Mouse (Mus musculus): ENCODE measurements around the gene Epor.
A peak's percentile ranks its signal among the peaks of the same experiment; 100 is the strongest.

The Epor gene

GRCm38 (mm10) chr9:21968883-21969282, 5.6 kb upstream of the Epor start:
- DNase-seq (ENCODE audit: low spot score in 2 of 2), result no peak

GRCm38 (mm10) chr9:21962416-21963059, 768 bp downstream of the Epor start:
- DNase-seq (ENCODE audit: low spot score in 2 of 2), result peak; percentile 79 to 89

DNA sequence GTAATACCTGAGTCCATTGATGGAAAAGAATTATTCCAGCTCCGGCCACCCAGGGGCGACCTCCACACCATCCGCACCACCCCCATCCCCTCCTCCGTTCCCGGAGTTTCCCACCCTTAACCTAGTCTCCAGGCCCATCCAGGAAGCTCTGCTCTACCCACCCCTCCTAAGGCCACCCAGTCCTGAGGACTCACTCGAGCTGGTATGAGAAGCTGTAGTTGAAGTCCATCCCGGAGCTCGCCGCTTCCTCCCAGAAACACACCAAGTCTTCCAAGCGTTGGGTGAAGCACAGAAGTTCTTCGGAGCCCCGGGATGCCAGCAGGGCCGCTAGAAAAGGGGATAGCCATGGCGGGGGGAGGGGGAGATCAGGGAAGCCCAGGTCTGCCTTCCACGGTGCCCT, 1.3 kb downstream of the Epor start:
- no peak for DNase-seq (ENCODE audit: low spot score in 2 of 2)

DNA sequence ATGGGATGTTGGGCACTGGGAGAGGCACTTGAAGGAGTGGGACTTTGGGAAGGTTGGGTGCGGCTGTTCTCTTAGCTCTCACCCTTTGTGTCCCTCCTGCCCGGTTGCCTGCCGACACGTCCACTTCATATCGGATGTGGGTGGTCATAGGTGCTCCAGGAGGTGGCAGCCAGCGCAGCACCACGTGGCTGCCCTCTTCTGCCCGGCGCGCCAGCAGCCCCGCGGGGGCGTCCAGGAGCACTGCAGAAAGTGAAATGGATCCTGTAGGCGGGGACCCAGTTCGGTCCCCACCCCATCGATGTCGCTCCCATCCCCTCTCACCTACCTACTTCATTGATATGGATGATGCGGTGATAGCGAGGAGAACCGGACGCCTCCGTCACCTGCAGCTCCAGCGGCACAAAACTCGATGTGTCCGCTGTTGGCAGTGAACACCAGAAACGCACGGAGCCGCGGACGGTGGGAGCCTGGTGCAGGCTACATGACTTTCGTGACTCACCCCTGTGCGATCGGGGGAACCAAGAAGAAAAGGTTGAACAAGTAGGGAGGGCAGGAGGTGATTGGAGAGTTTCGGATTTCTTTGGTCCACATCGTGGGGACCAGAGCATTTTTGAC, 1.8 kb downstream of the Epor start:
- DNase-seq (ENCODE audit: low spot score in 2 of 2), result no peak

DNA sequence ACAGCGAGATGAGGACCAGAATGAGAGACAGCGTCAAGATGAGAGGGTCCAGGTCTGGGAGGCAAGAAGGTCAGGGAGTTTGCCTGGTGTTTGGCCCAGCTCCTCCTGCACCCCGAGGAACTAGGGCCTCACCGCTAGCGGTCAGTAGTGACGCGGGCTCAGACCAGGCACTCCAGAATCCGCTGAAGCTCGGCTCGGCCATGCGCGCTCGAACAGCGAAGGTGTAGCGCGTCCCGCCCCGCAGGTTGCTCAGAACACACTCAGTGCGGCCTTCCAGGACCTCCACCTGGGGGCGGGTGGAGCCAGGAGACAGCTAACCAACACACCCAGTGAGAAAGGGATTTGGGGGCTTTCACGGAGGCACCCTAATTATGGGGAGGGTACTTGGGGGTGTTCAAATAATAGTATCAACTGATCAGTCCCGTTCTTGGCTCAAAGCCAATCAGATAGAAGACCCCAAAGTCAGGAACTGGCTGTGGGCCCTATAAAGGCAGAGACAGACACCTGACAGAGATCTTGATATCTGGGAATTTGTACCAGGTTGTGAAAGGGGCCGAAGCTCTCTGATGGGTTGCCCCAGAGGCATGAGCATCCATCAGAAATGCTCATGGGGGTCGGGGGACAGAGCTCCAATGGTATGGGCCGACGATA, 2.6 kb downstream of the Epor start:
- no peak for DNase-seq (ENCODE audit: low spot score in 2 of 2)

GRCm38 (mm10) chr9:21960135-21960534, 3.2 kb downstream of the Epor start:
- no peak for DNase-seq (ENCODE audit: low spot score in 2 of 2)

GRCm38 (mm10) chr9:21959244-21959643, 4.1 kb downstream of the Epor start:
- no peak for DNase-seq (ENCODE audit: low spot score in 2 of 2)

DNA sequence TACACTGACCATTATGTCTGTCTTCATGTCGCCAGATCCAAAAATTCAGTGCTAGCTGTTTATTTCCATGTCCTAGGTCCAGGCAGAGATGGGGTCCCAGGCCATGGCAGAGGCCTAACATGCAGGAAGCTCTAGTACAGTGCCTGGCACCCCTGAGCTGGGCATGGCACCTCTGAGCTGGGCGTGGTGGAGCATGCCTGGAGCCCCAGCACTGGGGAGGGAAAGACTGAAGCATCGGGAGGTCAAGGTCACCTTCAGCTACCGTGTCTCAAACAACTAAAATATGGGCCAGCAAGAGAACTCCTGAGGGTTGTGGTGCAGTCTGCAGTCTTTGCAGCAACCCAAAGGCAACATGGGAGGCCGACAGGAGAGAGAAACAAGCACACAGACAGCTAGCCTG, 4.9 kb downstream of the Epor start:
- peak in 1 of 2 experiments; percentile 32 for DNase-seq (ENCODE audit: low spot score in 2 of 2)

DNA sequence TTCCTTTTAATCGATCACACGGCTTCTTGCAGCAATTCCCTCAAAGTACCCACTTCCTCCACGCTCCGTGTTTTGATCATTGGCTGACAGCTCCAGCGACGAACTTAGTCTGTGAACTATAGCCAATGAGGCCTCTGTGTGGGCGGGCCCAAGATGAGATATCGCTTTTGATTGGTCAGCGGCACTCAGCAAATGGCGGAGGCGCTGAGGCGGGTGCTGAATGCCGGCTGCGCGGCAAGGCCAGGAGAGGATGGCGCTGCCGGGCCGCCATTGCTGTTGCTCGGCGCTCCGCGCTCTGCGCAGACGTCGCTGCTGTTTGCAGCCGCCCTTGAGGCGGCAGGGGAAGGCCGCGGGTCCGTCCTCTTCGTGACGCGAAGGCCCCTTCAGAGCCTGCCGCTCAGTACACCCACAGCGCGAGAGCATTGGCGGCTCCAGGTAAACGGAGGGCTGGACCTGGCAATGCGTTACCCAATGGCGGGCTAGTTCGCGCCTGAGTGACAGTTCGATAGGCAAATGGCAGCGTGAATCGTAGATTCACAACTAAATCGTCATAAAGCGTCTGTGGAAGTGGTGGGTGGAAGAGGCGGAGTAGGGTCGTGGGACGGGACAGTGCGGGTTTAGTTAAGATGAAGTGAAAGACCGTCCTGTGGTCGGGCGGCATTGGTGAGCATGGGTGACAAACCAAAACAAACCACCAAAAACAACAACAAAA, 7.6 kb downstream of the Epor start, which contains the start of gene Swsap1:
Gene Swsap1, plus strand, starts transcription at position 186 of the 712 bp plus-strand sequence.
- peak; percentile 98 for DNase-seq (ENCODE audit: low spot score in 2 of 2)

- no peak for DNase-seq (ENCODE audit: low spot score in 2 of 2)
Measured at GRCm38 (mm10) chr9:21955225-21955569, 8.1 kb downstream of the Epor start.

DNA sequence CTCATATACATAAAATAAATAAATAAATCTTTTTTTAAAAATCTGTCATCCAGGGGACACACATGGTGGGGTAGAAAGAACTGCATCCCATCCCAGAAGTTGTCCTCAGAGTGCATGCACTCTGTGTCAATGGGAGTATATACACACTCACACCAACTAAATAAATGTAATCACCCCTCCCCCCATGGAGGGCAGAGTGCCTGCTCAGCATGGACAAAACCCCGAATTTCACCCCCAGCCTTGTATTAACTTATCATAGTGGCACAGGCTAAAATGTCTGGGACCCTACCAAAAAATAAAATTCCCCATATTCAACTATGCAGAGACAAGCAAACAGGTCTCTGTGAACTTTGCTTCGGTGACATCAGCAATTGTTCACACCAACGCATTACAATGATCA, 8.7 kb downstream of the Epor start:
- no peak for DNase-seq (ENCODE audit: low spot score in 2 of 2)

DNA sequence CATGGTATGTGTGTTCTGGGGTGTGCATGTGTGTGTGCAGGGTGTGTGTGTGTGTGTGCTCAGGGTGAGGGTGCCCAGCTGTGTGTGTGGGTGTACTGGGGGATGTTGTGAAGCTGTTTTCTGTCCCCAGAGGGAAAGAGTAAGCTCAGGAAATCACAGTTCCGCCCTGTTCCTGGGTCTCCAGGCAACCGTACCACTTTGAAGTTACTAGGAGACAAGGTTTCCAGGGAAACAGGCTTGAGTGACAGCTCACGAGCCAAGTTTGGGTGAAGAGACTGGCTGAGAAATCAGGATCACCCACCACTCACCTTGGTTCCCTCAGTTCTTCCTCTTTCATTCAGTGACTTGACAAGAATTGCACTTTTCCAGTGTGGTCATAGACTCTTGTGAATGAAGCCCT, 9.7 kb downstream of the Epor start:
- no peak for DNase-seq (ENCODE audit: low spot score in 2 of 2)

GRCm38 (mm10) chr9:21951977-21952376, 11.3 kb downstream of the Epor start:
- DNase-seq (ENCODE audit: low spot score in 2 of 2), result no peak

DNA sequence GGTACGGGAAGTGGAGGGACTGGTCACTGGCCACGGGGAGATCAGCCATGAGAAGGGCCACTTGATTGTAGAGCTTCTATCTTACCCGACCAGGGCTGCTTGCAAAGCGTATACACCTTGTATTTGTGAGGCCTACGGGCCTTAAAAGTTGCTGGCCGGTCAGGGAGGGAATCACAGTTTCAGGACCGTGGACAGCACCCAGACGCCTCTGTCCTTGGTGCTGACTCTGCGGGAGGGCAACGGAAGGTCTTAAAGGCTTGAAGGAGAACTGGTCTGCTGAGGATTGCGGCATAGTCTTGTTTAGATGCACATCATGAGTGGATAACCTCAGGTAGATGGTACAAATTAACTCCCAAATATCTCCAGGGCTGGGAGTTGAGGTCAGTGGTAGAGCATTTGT, 13.0 kb downstream of the Epor start:
- peak in 1 of 2 experiments; percentile 36 for DNase-seq (ENCODE audit: low spot score in 2 of 2)

- no peak for DNase-seq (ENCODE audit: low spot score in 2 of 2)
Measured at GRCm38 (mm10) chr9:21948790-21949189, 14.5 kb downstream of the Epor start.

GRCm38 (mm10) chr9:21948146-21948545, 15.2 kb downstream of the Epor start:
- no peak for DNase-seq (ENCODE audit: low spot score in 2 of 2)

GRCm38 (mm10) chr9:21947540-21948130, 15.7 kb downstream of the Epor start:
- DNase-seq (ENCODE audit: low spot score in 2 of 2), result no peak

GRCm38 (mm10) chr9:21944267-21944666, 19.0 kb downstream of the Epor start:
- no peak for DNase-seq (ENCODE audit: low spot score in 2 of 2)

DNA sequence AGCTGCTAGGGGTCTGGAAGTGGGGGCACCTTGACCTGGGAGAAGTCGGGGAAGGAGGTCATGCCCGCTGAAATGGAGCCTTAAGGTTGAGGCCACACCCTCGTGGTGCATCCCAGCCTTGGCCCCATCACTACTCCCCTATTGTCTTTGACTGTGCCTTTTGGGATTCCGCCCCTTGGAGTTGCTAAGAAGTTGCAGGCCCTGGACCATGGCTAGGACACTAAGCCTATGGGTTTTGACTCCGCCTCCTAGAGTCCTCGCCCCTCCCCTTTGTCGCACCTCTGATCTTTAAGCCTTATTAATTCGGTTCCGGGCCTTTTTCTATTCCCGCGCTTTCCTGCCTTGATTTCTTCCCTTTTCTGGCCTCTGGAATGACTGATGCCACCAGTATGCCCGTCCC, 19.7 kb downstream of the Epor start:
- DNase-seq (ENCODE audit: low spot score in 2 of 2), result no peak

- DNase-seq (ENCODE audit: low spot score in 2 of 2), result no peak
Measured at GRCm38 (mm10) chr9:21943046-21943445, 20.3 kb downstream of the Epor start.

DNA sequence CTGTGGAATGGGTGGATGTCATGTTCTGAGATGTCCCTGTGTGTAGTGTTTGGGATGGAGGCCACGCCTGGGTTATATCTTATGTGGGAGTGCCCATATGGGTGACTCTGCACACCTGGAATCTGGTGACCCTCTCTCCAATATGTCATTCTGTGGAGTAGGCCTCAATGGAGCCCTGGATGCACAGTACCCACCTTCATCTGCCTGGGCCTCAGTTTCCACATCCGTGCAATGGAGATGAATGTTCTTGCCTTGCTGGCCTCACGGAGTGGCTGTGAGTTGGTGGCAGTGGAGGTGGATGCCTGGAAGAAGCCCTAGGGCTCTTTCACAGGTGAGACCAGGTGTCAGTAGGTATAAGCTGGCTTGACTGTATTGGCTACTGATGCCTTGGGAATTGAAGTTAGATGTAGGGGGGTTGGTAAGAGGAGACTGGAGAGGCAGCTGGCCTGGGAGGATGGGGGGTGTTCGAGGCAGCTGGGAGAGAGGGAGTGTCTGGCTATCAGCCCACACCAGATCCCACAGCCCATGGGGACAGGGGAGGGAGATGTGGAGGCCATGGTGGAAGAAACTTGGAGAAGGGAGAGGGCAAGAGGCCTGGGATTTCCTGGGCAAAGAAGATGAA, 25.0 kb downstream of the Epor start:
- no peak for DNase-seq (ENCODE audit: low spot score in 2 of 2)

GRCm38 (mm10) chr9:21937711-21938175, 25.6 kb downstream of the Epor start:
- no peak for DNase-seq (ENCODE audit: low spot score in 2 of 2)

Measured in spleen, postnatal 36 days (tissue).